Mouse (Mus musculus) left cerebral cortex, adult 8-10 months (tissue): ENCODE measurements around the gene Bmpr1a. TPM values are rescaled to one million over a fixed set of nuclear protein-coding genes. Genes with fewer than 3 reads are reported as not detected.

ENCODE experiments used
- DNase-seq, 2 experiments: peaks; one replicate each; pipeline ENCODE4 v3.0.0; 2022; ENCODE audit warnings: low spot score in 2 of 2
- total RNA-seq, 4 experiments: library from RNA; stranded (reverse); gene quantifications; 2 replicates each; pipeline ENCODE4 v1.2.4; 2022

Gene Bmpr1a
- total RNA-seq, 4 experiments from 2014 or later: 35.7 to 41.7 (median 40.4) TPM

DNA sequence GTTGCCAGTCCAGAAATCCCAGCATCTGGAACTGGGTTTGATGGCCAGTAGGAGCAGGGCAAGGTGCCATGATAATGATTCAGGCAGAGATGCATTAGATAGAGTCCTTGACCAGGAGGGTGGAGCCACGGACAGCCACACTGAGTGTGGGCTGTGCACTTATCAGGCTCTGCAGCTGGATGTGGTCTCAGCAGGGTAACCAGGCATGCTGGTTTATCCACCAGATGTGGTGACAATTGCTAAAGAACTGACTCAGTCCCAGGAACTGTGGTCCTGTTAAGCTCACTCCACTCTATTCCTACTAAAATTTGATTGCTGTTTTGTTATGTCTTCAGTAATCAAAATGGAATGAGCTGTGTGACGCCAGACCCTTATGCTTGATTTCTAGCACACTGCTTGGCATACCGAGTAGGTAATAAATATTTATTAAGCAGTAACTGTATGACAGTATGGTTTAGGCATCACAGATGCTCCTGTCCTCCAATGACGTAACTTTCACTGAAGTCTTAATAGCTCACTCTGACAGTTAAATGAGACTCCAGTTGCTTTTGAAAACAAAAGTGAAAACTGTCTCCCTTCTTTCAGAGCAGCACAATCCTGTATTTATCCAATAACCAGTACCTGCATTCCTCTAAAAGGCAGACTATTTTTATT, 5.2 kb upstream of the Bmpr1a start:
- no peak for DNase-seq

DNA sequence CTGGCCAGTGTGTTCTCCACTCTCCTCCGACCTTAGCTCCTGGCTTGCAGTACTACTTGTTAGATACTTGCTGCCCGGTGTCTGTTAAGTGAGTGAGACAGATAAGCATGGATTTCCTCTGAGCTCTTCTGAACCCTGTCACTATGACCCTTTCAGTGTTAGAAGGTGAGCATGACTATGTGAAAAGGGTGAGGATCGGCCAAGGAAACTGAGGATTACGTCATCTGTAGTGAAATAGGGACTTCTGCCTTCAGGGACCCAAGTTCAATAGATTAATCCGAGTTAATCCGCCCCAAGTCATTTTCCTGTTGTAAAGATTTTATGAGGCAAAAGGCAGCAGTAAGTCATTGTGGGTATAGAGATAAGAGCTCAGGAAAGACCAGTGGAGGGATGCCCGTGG, 2.2 kb upstream of the Bmpr1a start:
- DNase-seq: no peak

DNA sequence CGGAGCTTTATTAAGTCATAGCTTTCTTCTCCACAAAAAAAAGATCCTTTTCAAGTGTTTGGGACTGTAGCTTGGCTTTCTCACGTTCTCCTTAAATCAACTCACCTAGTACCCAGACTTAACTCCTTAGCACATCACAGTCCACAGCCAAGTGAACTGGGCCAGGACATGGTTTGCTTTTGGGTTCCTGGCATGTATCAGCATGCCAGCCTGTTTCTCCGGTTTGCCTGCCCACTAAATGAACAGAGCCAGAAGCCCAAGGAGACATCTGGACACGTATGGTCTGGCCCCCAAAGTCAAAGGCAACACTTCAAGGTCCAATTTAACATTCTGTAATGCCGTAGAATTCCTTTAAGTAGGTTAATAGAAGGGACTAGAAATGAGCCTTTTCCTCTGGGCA, 1.2 kb upstream of the Bmpr1a start:
- DNase-seq: no peak

DNA sequence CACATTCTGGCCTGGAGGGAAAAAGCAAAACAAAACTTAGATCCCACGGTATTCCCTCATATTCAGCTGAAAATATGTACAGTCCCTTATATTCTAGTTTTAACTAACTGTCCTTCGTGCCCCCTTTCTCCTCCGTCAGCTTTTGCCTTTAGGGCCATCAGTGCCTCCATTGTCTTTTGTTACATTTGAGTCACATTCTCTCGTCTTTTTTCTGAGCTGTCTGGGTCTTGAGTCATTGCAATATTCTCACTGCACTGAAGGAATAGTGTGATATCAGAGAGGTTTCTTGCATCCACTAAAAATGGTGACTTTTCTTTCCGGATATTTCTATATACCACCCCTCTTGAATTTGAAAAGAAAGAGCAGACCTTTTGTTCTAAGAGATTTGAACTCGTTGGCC, 618 bp upstream of the Bmpr1a start:
- no peak for DNase-seq

DNA sequence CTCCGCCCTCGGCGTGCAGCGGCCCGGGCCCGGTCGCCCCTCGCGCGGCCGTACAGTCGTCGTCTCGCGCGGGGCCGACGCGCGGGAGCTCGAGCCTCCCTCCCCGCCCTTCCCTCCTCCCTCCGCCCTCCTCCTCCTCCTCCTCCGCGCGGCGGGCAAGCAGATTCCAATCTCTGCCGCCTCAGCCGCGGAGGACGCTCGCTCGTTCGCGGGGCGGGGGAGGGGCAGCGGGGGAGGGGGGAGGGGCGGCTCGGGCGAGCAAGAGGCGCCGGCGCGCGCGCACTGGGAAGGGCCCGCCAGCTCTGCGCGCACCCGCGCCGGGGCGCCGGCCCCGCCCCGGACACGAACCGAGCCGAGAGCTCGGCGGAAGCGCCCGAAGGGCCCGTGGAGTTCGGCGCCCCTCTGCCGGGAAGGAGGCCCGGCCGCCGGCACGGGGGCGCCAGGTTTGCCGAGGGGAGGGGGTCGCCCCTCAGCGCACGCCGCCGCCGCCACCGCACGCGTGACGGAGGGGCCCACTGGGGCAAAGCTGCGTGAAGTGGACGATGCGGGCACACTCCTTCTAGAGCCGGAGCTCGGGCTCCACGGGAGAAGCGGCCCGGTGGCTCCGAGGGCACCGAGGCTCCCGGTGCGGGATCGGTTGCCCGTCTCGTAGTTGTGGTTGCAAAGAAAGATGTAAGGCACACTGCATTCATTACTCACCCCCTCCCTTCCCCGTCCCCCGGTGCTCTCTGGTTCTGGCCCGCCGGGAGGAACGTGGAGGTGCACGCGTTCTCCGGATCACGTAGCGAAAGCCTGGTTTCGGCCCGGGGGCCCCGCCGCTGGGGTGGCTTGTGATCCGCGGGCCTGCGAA, 441 bp downstream of the Bmpr1a start:
- DNase-seq: peak; percentile 68 to 82

DNA sequence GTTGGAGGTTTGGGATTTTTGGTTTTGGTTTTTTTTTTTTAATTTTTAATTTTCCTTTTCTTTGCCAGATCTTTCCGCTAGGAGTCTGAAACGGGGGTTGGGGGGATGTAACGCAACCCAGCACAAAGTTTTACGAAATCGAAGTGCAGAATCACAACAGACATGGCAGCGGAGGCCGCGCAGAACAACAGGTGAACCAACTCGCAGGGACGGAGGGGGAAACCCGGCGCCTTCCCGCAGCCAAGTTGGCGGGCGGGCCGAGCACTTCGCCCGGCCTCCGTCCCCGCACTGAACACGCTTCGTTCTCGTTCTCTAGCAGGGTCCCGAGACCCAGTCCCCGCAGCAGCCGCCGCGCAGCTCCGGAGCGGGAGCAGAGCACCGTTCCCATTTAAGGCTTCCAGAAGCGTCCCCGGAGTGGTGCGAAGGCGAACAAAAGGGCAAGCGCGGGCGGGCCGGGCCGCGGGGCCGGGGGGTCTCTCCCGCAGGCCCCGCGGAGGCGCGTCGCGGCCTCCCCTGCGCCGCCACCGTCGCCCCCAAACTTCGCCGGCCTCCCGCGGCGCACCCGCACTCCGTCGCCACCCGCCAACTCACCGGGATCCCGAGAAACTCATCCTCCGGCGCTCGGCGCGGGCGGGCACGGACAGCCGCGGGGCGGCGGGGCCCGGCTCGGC, 1.2 kb downstream of the Bmpr1a start:
- peak; percentile 22 to 34 for DNase-seq

DNA sequence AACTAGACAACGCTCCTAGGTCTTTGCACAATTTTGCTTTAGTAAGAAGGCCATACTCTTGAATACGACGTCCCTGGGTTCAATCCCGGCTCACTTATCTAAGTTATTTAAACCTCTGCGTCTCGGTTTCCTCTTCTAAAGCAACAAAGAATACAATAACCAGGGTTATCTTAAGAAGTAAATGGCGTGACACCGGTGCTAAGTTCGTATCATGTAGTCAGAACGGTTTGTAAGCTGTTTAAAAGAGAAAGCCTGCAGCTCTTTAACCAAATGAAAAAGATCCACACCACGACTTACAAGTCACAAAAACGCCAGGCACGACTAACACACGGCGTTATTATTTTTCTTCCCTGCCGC, 1.7 kb downstream of the Bmpr1a start:
- DNase-seq: no peak

DNA sequence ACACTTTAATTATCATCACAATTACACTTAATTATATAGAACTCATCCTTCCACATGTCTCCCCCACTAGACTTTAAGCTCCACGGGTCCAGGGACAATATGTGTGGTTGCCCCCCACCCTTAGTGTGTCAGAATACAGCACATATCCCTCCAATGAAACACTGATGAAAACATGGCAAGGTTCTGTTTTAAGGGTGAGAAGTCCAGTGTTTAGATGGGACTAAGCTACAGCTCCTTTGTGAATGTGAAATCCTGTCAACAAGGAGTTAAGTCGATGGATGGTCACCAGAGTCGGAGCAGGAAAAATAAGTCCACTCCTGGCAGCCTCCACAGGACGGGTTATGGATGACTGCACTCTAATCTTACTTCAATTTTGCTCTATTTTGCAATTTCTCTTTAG, 2.8 kb downstream of the Bmpr1a start:
- no peak for DNase-seq

DNA sequence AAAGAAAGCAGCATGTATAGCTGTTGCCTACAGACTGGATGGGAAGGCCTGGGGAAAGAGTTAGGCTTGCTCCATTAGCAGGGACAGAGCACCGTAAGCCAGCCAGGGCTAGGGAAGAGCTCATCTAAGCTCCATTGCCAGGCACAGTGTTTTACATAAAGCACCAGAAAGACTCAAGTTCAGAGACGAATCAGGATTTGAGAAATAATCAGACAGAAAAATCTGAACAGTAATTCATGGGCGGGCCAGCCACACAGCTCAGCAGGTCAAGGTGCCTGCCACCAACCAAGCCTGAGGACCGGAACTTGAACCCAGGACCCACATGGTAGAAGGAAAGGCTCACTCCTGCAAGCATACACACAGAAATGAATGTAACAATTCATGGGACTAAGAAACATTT, 3.5 kb downstream of the Bmpr1a start:
- no peak for DNase-seq

DNA sequence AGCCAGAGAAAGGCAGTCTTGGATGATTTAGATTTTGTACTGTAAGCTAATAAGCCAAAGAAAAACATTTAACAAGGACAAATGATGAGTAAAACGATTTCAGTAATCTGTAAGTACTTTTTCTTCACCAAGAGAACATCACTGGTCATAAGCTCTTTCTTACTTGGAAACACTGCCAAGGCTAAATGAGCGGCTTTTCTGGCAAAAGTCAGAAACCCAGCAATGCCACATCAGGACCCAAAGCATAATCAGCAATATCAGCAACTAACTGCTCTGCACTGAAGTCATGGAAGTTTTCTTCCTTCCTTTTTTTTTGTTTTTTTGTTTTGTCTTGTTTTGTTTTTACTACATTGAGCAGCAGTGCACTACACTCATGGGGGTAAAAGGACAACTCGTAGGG, 5.8 kb downstream of the Bmpr1a start:
- DNase-seq: no peak

DNA sequence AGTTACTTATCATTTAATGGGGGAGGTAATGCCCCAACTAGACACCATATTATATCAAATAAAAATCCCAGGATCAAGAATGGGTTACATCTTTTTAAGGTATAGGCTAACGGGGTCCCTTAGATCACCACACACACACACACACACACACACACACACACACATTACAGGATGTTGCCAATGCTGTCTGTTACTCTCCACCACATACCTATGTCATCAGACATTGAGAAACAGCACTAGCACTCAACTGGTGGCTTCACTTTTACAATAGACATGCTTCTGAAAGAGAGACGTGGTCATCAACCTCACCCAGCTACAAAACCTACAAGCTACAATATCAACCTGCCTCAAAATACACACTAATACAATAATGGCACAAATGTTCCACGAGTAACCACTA, 9.5 kb downstream of the Bmpr1a start:
- no peak for DNase-seq

DNA sequence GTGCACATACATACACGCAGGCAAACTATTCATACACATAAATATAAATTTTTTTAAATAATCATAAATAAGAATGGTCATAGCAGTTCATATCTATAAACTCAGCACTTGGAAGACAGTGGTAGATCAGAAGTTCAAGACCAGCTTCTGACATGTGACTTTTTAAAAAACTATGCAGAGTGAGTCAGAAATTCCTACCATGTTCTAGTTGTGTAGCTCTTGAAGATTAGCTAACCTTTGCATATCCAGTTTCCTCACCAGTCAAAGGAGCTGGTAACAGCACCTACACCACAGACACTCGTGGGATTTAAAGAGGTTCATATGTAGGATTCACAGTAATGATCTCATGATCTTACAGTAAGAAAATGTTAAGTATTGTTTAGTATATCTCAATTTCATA, 10.5 kb downstream of the Bmpr1a start:
- DNase-seq: no peak

DNA sequence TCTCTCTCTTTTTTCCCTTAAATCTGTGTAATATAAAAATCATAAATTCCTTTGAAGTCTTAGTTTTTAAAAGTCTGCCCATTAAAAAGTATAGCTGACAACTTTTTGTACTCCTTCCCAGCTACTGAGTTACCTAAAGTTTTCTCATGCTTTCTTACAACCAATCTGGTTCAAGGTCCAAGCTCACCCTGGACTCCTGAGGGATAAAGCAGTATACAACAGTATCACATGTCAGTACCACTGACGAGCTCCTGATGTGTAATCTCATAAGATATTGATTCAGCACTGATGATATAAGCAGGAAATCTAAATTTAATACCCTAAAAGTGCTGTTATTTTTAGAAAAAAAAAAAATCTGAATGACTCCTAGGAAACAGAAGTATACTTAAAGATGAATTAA, 12.2 kb downstream of the Bmpr1a start:
- DNase-seq: no peak

DNA sequence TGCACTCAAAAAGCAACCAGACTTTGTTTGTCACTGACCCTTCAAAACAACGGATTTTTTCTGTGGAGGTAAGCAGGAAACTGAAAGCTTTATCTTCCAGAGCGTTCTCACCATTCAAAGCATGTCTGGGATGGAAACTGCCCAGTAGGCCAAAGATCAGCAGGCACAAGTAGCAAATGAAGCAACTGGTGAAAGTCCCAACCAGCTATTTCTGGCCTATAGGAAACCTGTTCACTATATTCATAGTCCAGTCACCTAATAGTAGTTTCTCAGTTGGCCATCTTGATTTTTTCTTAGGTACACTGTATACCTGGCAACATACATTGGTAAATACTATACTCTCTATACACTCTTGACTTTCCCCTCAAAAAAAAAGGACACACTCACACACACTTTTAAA, 13.2 kb downstream of the Bmpr1a start:
- DNase-seq: no peak

DNA sequence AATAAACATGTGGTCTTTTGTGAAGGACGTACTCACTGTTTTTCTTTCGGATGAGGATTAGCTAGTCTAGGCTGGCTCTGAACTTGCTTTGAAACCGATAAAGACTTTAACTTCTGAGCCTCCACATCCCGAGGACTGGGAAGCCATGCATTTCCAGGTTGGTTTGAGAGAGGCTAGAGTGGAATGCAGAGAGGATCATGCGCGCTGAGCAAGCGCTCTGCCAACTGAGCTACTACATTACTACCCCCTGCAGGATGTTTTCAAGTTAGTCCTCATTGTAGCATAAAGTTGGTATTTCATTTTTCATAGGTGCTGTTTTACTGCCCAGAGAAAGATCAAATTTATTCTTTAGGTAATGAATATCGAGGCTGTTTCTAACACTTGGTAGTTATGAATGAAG, 17.0 kb downstream of the Bmpr1a start:
- no peak for DNase-seq

DNA sequence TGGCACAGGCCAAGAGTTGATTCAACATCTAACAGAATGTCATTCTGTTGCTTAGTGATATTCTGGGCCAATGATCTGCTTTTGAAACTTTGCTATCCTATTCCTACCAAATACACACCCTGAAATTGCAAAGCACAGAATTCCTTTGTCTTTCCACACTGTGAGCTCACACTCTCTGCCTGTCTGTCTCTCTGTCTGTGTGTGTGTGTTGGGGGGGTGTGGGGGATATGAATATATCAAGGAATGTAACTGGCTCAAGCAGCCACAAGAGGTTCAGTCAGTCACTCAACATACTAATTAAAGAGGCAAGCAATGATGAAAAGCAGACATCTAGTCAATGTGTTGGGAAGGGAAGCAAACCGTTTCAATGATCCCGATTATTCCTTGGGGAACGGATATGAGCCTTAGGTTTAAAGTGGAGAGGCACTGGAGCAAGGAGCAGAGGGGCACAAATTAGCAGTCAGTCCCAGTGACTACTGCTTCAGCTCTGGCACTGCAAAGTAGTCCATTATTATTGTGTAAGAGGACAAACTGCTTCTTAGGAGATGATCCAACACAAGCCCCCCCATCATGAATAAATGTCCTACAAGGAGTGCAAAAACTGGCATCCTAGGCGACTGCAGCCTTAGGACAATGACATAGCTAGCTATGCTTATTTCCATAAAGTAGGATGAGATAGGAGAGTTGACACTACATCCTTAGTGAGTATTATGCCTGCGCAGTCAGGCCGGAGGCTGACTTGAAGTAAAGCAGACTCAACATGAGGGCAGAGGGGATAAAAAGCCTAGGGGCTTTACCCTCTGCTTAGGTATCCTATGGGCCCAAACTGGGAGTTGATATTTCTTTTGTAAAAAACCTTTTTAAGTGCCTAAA, 19.4 kb downstream of the Bmpr1a start:
- DNase-seq: no peak

DNA sequence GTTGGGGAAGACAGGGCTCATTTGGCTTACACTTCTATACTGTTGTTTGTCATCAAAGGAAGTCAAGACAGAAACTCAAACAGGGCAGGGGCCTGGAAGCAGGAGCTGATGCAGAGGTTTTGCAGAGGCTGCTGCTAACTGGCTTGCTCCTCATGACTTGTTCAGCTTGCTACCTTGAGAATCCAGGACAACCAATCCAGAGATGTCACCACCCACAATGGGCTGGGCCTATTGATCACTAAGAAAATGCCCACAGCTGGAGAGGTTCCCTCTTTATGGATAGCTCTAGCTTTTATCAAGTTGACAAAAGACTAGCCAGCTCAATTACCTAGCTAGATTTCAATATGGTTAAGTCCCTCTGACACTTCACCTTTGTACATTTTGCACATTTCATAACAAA, 31.6 kb downstream of the Bmpr1a start:
- no peak for DNase-seq

DNA sequence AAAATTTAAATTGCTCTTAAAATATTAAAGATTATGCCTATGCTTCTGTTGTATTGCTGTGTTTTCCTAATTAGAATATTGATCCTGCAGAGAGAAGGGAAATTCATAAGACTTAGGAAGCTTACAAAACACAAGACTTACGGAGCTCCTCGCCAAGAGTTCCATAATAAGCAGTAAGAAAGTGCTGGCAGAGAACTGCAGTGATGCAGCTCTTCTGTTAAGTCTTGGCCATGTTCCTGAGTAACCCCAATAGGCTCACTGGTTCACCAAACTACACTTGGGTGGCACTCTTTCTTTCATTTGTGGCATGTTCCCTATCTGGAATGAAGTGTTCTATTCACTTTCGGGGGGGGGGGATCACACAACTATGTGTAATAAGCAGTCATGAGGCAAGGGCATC, 36.9 kb downstream of the Bmpr1a start:
- DNase-seq: no peak

DNA sequence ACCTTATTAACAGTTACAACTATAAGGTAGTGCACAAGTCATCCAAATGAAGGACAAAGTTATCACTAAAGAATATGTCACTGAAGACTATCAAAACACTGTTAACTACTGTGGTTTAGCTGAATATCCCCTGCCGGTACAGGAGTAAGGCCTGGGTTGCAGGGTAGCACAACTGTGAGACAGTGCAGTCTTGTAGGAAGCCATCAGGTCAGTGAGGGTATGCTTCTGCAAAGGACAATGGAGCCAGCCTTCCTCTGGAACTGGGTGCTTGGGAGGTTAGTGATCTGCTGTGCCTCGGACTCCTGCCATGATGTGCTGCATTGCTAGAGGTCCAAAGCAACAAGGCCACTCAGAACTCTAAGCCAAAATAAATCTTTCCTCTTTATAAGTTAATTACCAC, 43.8 kb downstream of the Bmpr1a start:
- DNase-seq: no peak

DNA sequence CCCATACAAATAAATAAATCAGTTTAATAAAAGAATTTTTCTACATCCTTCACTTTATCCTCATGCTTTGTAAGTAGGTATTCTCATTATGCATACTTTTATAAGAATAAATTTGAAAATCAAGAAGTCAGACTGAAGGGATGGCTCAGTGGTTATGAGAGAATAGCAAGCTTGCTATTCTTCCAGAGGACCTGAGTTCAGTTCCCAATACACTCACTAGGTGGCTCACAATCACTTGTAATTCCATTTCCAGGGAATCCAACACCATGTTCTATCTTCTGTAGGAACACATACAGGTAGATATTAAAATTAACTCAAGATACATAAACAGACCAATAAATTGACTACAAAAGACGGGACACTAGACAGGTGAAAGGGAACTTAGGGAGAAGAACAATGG, 44.3 kb downstream of the Bmpr1a start:
- DNase-seq: no peak

DNA sequence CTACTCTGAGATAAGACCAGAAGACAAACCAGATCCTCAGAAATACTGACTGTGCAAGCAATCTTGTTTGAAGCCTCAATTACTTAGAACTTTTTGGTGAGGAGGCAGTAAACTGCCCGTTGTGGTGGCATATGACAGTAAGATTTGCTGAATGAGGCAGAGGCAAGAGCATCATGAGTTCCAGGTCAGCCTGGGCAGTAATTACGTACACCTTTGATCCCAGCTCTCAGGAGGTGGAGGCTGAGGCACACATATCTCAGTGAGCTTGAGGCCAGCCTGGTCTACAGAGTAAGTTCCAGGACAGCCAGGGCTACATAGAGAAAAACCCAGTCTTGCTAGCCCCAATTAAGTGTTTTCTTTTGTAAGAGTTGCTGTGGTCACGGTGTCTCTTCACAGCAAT, 48.9 kb downstream of the Bmpr1a start:
- DNase-seq: no peak

DNA sequence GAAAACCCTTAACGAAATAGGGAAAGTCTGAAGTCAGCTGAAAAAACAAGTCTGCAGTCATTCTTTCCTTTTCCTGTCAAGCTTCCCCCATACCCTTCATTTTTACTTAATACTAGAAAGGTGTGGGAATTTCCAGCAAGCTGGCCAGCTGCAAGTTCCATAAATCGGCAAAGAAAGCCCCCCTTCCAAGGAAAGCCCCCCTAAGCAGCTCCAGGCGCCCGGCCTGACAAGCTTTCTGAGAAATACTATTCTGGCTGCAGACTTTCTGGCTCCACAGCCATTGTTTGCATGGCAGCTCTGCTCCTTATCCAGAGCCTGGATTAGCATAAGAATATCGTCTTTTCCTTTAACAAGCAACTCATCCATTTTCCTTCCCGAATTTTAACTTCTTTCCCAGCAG, 49.5 kb downstream of the Bmpr1a start:
- DNase-seq: no peak
